Mouse (Mus musculus): ENCODE data around the gene Cbx1.
A peak's percentile ranks its signal among the peaks of the same experiment; 100 is the strongest.

The Cbx1 gene

DNA sequence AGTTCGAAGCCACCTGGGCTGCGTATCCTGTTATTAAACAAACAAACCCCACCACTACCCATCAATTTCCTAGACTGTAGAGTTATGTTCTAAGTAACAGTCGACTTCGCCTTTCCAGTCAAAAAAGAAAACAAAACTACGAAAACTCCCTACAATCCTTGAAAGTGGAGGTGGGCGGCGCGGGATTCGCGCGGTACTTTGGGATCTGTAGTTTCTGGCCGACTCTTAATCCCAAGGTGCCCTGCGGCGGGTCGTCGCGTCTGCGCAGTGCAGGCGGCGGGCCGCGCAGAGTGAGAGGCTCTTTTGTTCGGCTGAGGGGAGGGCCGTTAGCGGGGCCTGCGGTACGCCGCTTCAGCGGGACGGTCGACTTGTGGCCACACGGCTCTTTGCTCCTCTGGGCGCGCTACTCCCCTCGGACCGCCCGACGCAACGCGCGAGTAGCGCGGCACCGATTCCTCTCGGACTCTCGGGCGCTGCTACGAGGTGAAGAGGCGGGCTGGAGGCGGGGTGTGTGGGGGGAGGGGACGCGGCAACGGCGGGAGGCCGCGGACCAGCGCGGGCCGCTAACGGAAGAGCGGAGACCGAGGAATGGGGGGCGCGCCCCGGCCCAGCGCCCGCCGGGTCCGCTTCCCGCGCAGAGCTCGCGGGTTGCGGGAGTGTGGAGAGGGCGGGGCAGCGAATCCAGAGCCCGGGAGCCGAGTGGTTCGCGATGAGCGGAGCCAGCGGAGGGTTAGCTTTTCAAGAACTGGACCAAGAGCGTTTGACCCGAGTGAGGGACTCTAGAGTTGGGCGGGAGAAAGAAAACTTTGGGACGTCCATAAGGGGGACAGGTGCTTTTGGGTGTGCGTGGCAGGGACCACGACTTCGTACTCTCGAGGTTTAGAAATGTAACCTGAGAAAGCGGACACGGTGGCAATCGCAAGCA, at the start of gene Cbx1:
Gene Cbx1 (plus strand): TSS at position 257 of the 925 bp plus-strand sequence.
- peak; percentile 85 for DNase-seq

GRCm38 (mm10) chr11:96740796-96741195, 48.1 kb upstream of the Cbx1 start:
- DNase-seq = no peak

DNA sequence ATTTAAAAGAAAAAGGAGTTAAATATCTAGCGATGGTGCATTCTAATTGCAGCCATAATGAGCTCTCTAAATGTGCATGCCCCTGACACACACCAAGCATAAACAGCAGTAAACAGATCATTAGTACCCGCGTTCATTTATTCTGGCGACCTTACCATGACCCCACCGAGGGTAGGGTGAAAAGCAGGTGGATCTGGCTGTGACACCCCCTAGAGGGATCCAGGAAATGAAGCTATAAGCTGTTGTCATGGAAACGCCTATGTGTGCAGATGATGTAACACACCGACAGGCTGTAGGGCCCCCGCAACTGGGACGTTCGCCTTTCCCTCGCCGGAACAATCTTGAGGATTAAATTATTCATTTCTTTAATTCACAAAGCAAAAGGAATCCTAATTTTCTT, 46.9 kb upstream of the Cbx1 start:
- DNase-seq = no peak

- DNase-seq = no peak
Observed at GRCm38 (mm10) chr11:96743000-96743399, 45.9 kb upstream of the Cbx1 start.

- no peak for DNase-seq
Observed at GRCm38 (mm10) chr11:96743891-96744290, 45.0 kb upstream of the Cbx1 start.

DNA sequence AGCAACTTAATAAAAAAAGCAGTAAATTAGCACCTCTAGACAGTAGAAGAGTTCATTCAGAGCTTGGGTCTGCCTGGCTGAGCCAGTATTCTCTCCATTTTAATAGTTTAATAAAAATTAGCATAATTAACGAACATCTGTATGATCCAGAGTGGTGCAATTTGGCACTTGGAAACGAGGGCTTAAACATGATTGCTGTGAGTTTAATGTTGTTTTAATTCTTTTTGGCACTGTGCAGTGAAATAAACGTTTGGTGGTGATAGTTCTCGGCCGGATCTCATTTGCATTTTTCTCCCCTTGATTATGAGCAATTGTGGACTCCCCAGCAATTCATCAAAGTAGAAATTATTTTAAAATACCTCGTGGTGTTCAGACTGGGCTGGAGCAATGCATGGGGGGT, 42.3 kb upstream of the Cbx1 start:
- DNase-seq = no peak

- no peak for DNase-seq
Observed at GRCm38 (mm10) chr11:96747555-96747954, 41.4 kb upstream of the Cbx1 start.

- no peak for DNase-seq
Observed at GRCm38 (mm10) chr11:96755298-96755697, 33.6 kb upstream of the Cbx1 start.

DNA sequence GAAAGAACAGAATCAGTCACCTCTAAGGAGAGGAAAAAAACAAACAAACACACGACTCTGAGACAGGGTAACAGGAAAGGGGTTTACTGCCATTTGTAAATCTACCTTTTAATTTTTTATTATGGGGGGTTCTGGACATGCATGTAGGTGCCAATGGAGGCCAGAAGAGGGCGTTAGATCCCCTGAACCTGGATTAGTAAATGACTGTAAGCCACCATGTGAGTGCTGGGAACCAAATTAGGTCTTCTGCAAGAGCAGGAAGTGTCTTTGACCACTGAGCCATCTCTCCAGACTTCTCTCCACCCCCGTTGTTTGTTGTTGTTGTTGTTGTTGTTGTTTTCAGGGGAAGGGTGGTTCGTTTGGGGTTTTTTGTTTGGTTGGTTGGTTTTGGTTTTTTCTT, 31.5 kb upstream of the Cbx1 start:
- DNase-seq = no peak

GRCm38 (mm10) chr11:96758402-96758801, 30.5 kb upstream of the Cbx1 start:
- no peak for DNase-seq

GRCm38 (mm10) chr11:96760042-96760441, 28.9 kb upstream of the Cbx1 start:
- DNase-seq = no peak

GRCm38 (mm10) chr11:96761984-96762383, 26.9 kb upstream of the Cbx1 start:
- no peak for DNase-seq

DNA sequence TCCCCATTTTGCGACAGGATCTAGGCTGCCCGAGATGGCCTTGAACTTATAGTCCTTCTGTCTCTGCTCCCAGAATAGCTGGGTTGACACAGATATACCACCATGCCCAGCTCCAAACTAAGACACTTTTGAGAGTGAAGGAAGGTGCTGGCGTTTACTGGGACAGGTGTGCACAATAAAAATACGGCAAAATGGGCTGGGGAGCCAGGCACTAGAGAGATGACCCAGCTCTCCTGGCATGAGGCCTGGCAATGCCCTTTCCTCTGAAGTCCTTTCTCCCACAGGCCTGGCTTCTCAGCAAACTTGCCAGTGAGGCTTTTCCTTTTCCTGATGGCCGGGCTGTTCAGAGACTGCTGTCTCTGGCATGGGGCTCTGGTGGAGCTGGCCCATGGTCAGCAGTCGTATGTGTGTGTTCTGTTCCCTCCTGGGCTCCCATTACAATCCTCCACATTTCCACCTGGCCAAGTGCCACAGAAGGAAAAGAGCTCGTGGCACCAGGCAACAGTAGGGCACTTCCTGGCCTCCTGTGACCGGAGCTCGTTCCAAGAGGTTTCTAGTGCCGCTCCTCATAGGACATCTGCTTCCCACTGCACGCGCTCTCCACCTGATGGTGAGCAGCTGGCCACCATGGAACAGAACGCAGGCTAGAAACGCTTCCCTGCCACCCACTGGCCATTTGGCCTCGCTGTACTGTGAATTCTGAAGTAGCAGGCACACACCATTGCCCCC, 26.0 kb upstream of the Cbx1 start:
- DNase-seq = peak; percentile 22

GRCm38 (mm10) chr11:96764511-96765350, 24.2 kb upstream of the Cbx1 start:
- no peak for DNase-seq

GRCm38 (mm10) chr11:96765645-96766044, 23.3 kb upstream of the Cbx1 start:
- no peak for DNase-seq

DNA sequence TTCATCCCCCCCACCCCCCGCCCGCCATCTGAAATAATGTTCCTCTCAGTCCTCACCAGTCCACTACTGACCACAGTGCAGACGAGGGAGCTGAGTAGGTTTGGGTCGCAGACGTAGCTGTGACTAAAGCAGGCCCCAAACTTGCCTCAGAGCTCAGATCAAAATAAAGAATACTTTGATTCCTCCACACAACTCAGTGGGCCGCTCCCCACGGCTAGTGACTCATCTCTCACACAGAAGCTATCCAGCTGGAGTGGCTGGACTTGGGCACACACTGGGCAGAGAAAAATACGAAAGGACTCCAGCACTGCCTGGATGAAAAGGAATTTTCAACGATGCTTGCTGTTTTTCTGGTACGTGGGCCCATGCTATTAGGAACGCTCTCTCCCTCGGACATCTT, 22.4 kb upstream of the Cbx1 start:
- no peak for DNase-seq

- DNase-seq = no peak
Observed at GRCm38 (mm10) chr11:96767096-96767495, 21.8 kb upstream of the Cbx1 start.

DNA sequence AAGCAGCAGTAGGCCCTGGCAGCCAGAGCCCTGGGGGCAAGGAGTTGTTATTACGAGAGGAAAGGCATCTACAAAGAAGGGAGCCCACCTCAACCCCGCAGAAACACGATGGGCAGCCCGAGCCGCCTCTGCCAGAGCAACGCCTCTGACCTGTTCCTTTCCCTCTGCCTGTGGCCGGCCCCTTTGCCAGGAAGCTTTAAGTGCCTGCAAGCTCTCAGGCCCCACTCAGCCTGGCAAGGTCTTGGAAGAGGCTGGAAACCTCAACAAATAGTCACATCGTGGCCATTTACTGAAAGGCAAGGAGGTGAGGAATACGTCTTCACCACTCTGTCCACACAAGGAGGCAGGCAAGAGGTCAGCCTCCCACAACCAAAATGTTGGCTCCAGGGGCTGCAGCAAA, 20.7 kb upstream of the Cbx1 start:
- DNase-seq = no peak

GRCm38 (mm10) chr11:96771274-96771975, 17.5 kb upstream of the Cbx1 start:
- DNase-seq = no peak

GRCm38 (mm10) chr11:96772413-96772812, 16.5 kb upstream of the Cbx1 start:
- no peak for DNase-seq

DNA sequence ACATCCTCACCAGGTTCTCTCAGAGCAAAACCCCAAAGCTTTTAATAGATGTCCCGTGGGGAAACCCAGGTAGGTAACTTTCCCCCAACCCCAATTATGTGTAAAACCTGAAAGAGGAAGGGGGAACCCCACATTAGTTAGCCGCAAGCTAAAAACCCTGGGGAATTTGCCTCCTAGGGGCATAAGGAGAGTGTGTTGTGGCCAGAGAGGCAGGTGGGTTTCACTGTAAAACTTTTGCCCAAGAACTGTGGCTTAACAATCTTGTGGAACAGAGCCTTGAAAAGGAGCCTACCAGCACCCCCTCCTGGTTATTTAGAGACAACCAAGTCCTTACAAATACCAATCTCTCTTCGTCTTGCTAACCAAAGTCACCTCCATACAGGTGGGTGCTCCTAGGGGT, 14.4 kb upstream of the Cbx1 start:
- no peak for DNase-seq

GRCm38 (mm10) chr11:96775063-96775462, 13.9 kb upstream of the Cbx1 start:
- DNase-seq = no peak

GRCm38 (mm10) chr11:96775665-96776064, 13.3 kb upstream of the Cbx1 start:
- no peak for DNase-seq

Data from right cerebral cortex, postnatal 4 days (tissue).